Mouse (Mus musculus) 3134 (cell line): ENCODE measurements around the gene Cyp2d22.
"Not testable (repeated sequence)": the region's sequence is repeated elsewhere in the genome, so short reads cannot be mapped to it uniquely, and the experiment has no call there.

Experiments
- DNase-seq: peaks from one replicate; pipeline ENCODE4 v3.0.0-alpha.2; 2011; ENCODE audit warnings: low spot score; ENCODE audit not compliant: insufficient read length; ENCODE audit errors: extremely low read depth

Gene Cyp2d22

DNA sequence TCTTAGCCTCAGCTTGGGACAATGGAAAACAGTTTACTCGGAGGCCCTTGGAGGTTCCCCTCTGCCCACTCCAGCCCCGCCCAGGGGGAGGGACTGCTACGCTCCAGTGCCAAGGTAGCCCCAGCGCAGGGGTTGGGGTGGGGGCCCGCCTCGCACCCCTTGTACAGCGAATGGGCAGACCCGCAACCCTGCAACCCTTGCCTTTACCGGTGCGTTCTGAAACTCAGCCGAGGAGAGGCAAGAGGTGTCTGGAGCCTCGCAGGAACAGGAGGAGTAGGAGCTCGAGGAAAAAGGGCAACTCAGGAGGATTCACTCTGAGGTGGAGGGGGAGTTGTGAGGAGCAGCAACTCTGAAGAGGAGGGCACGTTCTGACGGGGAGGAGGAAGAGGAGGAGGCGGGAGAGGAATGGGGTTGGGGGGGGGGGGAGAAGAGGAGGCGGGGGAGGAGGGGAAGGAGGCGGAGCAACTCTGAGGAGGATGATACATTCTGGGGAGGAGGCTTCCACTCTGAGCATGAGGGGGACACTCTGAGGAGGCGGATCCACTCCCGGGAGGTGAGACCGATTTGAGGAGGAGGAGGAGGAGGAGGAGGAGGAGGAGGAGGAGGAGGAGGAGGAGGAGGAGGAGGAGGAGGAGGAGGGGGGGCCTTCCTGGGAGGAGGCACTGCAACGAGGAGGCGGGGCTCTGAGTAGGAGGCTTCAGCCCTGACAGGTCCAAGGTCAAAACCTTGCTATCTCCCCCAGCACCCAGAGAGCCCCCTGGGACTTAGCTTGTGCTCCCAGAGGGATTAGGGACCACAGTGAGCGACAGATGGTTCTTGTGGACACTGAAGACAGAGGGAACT lies at the start of gene Cyp2d22:
Cyp2d22 (minus strand) TSS at position 390 of the 843 bp plus-strand sequence.
- no peak for DNase-seq

DNA sequence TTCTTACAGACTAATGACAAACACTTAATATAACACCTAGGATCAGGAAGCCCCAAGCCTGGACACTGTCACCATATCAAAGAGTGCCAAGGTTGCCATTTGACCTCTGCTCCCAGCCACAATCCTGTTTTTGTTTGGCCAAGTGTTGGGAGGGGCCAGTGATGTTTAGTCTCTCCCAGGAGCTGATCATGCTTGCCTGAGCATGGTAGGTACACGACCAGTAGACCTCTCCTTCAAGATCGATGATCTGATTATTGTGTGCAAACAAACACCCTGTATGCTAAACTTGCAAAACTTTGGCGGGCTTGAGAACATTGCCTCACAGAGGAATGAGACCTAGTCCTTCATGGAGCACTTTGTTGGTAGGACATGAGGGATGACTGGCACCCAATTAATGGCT lies 43.4 kb upstream of the Cyp2d22 start:
- DNase-seq: no peak

DNA sequence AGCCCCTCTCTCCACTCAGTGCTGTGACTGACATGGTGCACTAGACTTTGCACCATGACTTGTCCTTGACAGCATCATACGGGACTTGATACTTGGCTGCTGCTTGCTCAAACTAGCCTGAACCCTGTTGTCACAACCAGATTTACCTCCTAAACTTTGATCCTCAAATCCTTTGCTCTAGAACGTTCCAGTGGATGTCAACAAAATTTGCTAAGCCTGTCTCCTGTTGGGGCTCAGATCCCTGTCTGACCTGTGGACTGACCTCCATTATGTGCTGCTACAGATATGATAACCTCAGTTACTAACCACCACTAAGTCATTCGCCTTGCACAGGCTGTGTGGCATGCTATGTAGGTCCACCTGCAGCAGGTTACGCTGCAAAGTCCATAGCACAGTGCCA lies 42.9 kb upstream of the Cyp2d22 start:
- DNase-seq: no peak

DNA sequence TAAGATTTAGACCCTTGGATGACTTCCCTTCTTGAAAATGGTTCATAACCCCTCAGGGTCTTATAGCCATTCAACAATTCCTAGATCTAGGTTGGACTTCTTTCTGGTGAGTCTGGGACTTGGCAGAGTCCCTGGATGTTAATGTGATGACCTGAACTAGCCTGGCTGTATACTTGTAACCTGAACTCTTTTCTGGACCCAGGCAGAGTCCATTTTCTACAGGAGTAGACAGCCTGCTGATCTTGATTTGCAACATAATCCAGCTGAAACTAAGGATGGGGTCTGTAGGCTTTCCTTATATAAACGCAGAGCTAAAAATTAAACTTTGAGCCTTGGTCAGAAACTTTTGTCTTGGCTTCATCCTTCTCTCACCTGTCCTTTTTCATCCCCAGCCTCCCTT lies 38.6 kb upstream of the Cyp2d22 start:
- no peak for DNase-seq

DNA sequence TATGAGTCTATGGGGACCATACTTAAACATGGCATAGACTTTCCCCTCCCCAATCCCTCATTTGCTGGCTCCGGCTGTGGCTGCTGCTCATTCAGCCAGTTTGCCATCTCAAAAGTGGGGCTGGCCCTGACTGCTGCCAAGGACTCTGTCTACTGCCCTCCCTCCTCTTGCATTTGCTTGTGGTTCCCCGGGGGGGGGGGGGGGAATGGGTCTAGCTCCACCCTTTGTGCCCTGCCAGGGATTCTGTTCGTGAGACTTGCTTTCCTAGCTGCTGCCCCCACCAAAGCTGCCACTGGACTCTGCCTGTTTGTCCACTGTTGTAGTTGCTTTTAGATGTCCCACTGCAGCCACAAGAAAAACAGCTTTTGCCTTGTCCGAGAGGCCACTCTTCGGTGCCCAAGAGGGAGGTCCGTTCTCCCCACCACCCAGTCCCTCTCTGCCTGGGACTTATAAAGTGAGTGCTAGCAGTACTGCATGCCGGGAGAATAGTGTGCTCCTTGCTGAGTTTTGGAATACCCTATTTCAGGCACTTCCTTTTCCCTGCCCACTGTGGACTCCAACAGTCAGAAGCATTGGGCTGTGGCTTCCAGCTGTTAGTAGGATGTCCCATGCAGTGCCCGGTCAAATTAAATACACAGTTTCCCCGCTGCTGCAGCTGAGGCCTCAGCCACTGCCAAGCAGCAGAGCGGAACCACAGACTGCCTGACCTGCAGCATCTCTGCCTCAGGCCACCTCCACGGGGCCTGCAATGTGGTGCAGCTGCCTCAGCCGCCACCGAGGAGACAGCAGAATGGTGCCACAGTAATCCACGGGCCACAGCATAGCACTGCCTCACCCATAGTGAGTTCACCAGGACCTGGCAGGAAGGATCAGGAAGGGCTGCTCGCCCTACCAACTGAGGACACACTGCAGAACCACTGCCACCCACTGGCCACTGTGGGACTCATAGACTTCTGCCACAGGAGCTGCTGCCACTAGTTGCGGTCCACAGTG lies 37.0 kb upstream of the Cyp2d22 start:
- peak; percentile 78 for DNase-seq

DNA sequence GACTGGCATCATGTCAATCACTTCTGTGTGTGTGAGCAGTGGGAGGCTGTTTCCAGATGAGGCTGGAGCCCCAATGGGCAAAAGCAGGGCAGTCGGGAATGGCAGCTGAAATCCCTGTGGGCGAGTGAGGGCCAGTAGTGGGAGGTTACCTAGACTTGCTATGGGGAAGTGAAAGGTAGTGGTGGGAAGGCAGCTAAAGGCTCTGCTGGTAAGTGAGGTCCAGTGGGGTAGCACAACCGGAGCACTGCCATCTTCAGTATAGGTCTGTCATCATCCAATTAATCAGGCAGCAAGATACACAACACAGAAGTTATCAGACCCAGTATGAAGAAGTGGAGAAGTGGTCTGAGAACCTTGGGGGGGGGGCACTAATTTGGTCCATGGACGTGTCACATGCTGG lies 27.5 kb upstream of the Cyp2d22 start:
- no peak for DNase-seq

DNA sequence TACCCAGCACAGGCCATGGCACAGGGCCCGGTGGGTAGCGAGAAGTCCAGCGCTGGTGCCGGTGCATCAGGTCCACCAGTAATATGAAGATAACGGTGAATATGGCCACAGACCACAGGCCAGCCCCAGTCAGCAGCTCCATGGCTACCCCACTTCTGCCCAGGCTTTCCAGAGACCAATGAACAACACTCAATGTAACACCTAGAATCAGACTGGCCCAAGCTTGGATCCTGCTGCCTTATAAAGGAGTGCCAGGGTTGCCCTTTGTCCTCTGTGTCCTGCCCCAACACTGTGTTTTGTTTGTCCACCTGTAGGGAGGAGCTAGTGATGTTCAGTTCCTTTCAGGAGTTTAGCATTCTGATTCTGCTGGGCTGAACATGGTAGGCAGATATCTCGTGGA lies 26.9 kb upstream of the Cyp2d22 start, which contains the start of gene Cyp2d10:
Cyp2d10 (minus strand) TSS at position 215 of the 400 bp plus-strand sequence.
- no peak for DNase-seq

DNA sequence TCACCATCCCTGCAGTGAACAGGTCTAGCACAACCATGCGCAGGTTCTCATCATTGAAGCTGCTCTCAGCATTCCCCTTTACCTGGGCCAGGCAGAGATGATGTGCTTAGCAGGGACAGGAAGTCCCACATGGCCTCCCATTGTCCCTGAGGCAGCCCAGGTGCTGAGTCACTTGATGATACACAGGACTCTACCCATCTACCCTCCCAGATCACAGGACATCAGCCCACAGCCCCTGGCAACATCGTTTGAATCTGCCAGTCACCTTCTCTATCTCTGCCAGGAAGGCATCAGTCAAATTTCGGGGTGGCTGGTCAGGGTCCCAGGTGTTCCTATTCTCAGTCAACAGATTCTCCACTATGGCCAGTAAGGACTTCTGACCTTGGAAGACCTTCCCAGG lies 24.1 kb upstream of the Cyp2d22 start:
- DNase-seq: no peak

DNA sequence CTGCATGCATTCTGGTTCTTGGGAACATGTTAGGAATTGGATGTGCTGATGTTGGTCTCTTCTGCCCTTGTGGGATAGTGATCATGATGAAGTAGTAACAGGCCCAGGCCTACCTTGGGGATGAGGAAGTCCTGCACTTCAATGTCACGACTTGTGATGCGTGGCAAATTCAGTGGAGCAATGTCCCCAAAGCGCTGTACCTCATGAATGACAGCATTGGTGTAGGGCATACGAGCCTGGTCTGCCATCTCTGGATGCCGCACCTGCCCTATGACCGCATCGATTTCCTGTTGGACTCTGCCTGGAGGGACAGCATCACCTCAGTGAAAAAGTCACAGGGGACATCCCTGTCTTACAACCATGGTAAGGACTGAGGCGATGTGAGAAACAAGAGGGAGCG lies 23.5 kb upstream of the Cyp2d22 start:
- DNase-seq: no peak

DNA sequence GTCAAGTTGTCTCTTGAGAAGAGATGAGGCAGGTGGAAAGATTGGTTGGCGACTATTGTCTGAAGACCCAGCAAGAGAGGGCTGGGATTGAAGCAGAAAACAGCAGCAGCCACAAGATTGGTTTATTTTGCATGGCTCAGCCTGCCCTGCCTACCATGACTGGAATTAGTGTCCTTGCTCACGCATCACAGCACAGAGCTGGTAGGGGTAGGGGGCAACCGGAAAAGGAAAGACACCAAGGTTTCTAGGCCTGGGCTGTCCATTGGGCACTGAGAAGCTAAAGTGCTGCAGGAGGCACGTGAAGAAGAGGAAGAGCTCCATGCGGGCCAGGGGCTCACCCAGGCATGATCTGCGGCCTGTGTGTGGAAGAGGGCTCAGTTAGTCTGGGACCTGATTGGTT lies 22.7 kb upstream of the Cyp2d22 start:
- DNase-seq: no peak

DNA sequence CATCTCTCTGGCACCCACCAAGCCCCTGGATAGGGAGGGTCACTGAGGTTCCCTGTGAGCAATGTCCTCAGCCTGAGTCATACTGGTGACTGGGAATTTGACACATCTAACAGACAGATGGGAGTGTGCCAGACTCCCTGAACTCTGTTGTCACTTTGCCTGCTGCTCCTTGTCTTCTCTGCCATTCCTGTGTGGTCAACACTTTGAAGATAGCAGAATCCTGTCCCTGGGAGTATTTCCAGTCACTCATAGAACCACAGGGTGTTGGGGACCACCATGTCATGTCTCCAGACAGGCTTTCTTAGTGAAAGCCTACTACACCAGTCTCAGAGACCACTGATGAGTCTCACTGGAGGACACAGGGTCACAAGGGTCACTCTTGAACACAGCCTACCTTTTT lies 22.0 kb upstream of the Cyp2d22 start:
- DNase-seq: no peak

DNA sequence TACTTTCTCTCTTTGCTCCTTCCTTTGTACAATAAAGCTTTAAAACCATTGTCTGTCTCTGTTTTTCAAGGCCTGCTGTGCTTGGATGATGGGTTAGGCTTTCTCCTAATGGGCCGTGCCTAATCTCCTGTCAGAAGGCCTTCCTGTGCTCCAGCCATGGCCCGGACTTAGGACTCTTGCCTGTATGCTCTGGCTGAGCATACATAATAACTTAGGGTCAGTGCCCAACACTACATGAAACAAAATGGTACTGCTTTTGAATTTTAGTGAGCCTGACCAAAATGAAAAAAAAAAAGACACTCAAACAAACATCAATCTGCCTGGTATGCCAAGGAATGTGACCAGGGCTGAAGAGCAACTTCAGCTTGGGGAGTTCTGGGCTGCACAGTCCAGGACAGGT lies 21.5 kb upstream of the Cyp2d22 start:
- DNase-seq: no peak

DNA sequence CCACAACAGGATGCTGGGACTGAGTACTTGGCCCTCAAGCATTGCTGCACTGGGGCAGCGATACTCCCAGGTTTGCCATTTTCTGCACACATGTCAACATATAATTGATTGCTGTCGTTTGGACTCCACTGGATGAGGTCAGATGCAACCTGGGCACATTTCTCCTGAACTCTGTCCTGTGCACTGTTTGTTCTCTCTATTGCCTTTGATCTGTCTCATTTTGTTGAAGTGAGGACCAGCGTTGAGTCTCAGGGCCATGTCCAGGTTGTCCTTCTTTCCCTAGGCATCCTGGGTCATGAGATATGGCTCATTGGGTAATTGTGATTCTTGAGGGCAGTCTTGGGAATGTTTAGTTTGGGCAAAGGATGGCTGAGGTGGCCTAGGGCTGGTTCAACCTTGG lies 15.9 kb upstream of the Cyp2d22 start:
- DNase-seq: not testable (repeated sequence)

DNA sequence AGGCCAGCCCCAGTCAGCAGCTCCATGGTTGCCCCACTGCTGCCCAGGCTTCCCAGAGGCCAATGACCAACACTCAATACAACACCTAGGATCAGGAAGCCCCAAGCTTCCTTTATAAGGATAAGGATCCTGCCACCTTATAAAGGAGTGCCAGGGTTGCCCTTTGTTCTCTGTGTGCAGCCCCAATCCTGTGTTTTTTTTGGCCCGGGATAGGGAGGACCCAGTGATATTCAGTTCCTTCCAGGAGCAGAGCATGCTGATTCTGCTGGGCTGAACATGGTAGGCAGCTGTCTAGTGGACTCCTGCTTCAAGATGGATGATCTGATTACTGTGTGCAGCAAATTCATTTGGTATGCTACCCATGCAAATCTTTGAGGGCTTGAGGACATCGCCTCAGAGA lies 13.9 kb upstream of the Cyp2d22 start, which contains the start of gene Cyp2d11:
Cyp2d11 (minus strand) TSS at position 101 of the 400 bp plus-strand sequence.
- DNase-seq: not testable (repeated sequence)

DNA sequence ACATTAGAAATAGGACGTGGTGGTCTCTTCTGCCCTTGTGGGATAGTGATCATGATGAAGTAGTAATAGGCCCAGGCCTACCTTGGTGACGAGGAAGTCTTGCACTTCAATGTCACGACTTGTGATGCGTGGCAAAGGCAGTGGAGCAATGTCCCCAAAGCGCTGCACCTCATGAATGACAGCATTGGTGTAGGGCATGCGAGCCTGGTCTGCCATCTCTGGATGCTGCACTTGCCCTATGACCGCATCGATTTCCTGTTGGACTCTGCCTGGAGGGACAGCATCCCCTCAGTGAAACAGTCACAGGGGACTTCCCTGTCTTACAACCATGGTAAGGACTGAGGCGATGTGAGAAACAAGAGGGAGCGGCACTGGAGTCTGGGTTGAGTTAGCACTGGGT lies 9.9 kb upstream of the Cyp2d22 start:
- not testable (repeated sequence) for DNase-seq

DNA sequence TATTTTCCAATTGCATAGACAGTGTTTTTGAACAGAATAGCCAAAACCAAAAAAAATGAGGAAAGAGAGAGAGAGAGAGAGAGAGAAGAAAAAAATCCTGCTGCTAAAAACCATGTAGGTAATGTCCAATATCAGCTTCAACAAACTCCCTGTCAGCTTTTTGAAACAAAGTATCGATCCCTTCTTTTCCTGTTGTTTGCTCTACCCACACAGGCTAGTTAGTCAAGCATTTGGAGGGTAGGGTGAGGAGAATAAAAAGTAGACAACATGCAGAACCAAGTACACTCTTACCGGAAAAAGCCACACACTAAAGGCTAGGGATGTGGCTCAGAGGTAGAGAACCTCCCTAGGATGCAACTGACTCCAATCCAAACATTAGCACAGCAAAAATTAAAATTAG lies 5.7 kb upstream of the Cyp2d22 start:
- DNase-seq: no peak

DNA sequence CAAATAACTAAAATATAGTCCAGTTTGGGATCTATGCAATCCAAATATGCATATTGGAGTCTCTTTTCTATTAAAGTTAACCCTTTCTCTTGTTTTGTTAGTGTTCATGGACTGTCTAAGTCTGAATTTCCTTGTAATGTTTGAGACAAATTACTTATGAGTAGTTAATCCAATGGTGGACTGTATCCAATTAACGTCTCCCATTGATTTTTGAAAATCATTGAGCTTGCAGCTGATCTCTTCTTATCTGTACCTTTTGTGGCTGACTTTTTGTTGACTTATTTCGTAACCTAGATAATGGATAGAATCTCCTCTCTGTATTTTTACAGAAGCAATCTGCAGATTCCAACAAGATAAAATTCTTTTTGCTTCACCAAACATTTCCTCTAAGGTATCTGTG lies 2.4 kb upstream of the Cyp2d22 start:
- no peak for DNase-seq

DNA sequence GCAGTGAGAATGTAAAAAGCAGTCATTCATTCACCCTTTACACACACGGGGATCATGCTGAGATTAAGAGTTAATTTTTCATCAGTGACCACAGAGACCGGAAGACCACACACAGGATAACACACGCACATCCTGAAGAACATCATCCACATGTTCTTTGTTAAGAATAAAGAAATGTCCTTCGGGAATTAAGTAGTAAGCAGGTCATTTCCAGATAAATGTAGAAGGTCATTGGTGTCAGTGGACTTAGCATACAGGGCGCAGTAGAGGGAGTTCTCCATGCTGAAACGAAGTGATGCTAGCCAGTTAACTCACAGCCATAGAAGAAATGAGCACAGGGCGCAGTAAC lies 628 bp upstream of the Cyp2d22 start:
- DNase-seq: no peak

DNA sequence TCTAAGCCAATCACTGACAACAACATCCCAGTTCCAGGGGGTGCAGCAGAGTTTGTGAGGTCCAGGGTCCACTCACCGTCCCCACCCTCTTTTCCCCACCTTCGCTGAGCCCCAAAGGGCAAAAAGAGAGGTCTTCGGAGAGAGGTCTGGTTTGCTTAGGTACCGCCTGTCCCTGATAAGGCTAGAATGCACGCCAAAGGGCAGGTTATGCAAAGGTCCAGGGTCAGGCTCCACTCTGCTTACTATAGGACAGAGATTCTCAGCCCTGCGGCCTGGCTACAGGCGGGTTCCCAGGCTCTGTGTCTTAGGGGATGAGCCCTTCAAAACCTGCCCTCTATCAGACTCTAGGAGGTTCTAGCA lies 569 bp downstream of the Cyp2d22 start:
- no peak for DNase-seq

DNA sequence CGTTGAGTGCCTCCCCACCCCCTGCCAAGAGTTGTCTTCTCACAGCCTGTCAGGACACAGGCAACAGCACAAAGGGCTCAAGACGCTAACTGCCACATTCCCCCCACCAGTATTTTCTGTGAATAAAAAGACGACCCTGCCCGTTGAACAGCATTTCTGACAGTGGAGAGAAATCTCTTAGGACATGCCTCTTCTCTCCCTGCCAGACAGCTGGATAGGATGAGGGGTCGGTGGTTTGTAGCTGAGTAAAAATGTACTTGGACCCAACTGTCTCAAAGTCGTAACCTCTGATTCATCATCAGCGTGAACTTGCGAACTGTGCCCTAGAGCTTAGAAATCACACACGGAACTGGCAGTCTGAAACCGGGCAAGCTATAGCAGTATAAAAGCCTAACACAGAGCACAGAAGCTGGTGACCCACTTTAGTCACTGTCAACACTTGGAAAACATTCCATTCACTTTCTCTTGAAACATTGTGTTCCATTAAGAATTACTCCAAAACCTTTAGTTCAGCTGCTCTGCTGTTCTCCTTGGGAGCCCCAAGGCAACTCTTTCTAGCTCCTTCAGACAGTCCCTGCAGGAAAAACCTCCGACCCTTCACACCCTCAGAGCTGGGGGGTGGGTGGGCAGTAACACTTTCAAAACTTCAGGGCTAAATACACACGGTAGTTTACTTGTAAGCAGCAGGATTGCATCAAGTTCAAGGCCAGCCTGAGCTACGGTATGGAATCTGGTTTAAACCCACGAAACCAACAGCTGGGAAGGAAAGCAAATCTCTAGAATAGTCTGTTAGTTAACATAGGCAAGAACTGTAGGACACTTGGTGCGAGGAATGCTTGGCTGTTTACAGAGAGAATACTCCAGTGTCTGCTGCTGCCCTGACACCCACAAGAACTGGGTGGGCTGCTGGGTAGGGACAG lies 1.5 kb downstream of the Cyp2d22 start:
- no peak for DNase-seq

DNA sequence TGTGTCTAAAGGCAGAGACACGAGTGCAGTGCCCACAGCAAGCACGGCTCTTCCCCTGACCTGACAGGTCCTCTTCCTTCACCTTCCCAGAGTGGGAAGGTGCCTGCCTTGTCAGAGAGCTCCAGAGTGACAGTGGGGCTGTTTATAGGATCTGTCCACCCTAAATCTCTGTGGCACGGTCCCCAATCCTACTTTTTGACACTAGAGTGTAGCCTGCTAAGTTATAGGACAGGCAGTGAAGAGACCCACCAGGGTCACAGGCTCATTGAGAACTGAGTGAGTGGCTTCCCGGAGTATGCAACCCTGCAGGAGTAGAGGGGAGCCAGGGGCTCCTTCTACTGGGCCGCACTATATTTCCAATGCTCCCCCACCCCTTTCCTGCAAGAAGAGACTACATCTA lies 2.4 kb downstream of the Cyp2d22 start:
- DNase-seq: no peak
